Mouse (Mus musculus) liver, embryonic 14.5 days (tissue): ENCODE data around the gene Usp25.

Source experiments
- CTCF ChIP-seq: IDR thresholded peaks from 2 replicates; pipeline ENCODE4 v1.5.1; 2016; ENCODE audit warnings: antibody characterized with exemption, low read depth, control low read depth
- EP300 ChIP-seq: IDR thresholded peaks from 2 replicates; pipeline ENCODE4 v1.6.1; 2016; ENCODE audit warnings: antibody characterized with exemption, low read depth

GRCm38 (mm10) chr16:76967593-76968275 is 45.8 kb upstream of the Usp25 start:
- no peak for TF ChIP-seq CTCF
- TF ChIP-seq EP300 = 0 out of 2 replicates have a peak, but pooled peaks have one; percentile 28
